Mouse (Mus musculus) lung, adult 2 months (tissue): ENCODE data around the gene Msmo1.

ENCODE experiments used
- CTCF ChIP-seq: fragments of 200-500 bp; IDR thresholded peaks from 2 replicates; pipeline ENCODE4 v1.5.1; 2011; ENCODE audit warnings: mild to moderate bottlenecking, low read length, control low read depth; ENCODE audit not compliant: insufficient read depth
- POLR2A ChIP-seq: fragments of 200-500 bp; IDR thresholded peaks from 2 replicates; pipeline ENCODE4 v1.6.1; 2011; ENCODE audit warnings: low read depth, mild to moderate bottlenecking, control low read depth, low read length, borderline replicate concordance; ENCODE audit errors: extremely low read depth

DNA sequence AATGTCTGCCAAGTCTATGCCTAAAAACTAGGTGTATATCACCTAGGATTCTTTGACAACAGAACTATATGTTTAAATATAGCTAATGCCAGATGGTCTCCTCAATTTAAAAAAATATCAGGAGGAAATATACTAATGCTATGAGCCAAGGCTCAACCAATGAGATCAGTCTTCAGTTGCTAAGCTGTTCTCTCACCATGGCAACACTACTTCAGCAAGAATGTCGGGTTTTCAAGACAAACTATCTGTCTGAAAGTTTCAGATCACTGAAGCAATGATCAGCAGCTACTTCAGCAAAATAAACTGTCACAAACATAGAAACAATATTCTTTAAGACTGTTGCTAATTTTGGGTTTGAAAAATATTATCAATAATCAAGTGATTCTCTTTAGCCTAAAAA lies 61.7 kb downstream of the Msmo1 start:
- TF ChIP-seq CTCF (no peak), POLR2A (no peak)
